Mouse (Mus musculus) left cerebral cortex, postnatal 10 days (tissue): ENCODE results near the gene Nudcd2. TPM values are rescaled to one million over a fixed set of nuclear protein-coding genes. Genes with fewer than 3 reads are reported as not detected.
"Not testable (repeated sequence)": the region's sequence is repeated elsewhere in the genome, so short reads cannot be mapped to it uniquely, and the experiment has no call there.

Experiments
- DNase-seq, 2 experiments: peaks; one replicate each; pipeline ENCODE4 v3.0.0; 2021 to 2022; ENCODE audit warnings: low spot score in 2 of 2, mixed read lengths in 1 of 2; ENCODE audit errors: extremely low spot score in 1 of 2
- intact Hi-C: fragments of 180-260 bp; cut with DNase I; formaldehyde crosslinking; loops from one replicate; pipeline ENCODE4 v1.15.1; 2025
- total RNA-seq, 2 experiments: library from RNA; stranded (reverse); gene quantifications; 2 replicates each; pipeline ENCODE4 v1.2.3; 2021

Nudcd2 gene
- total RNA-seq = 10 to 100 TPM; 18.3 to 23.7 TPM

GRCm38 (mm10) chr11:40733339-40734174 is at the start of gene Nudcd2, which contains the start of gene Hmmr:
Gene Nudcd2 (plus strand): TSS chr11:40733667.
Gene Hmmr (minus strand): TSS chr11:40733422.
- intact Hi-C loops = loop anchor here (5.0 kb wide), 1 partner anchor 41 kb away; no protein-coding TSS in a partner anchor
- peak; percentile 96 to 98 for DNase-seq

GRCm38 (mm10) chr11:40690444-40691127 is 42.9 kb upstream of the Nudcd2 start:
- intact Hi-C loops = loop anchor here (5.0 kb wide), 1 partner anchor 42 kb away; the partner anchor contains the start of genes Hmmr and Nudcd2
- no peak for DNase-seq

- intact Hi-C loops = loop anchor here (5.0 kb wide), 1 partner anchor 40 kb away; the partner anchor contains the start of genes Hmmr and Nudcd2
- peak in 1 of 2 experiments; percentile 54 for DNase-seq
These were observed 41.4 kb upstream of the Nudcd2 start for GRCm38 (mm10) chr11:40692101-40692509.

- intact Hi-C loops = loop anchor here (5.0 kb wide), 1 partner anchor 40 kb away; the partner anchor contains the start of genes Hmmr and Nudcd2
These were observed 40.7 kb upstream of the Nudcd2 start for GRCm38 (mm10) chr11:40692511-40693365.

GRCm38 (mm10) chr11:40693366-40693951 is 40.0 kb upstream of the Nudcd2 start:
- peak in 1 of 2 experiments; percentile 85 for DNase-seq
- intact Hi-C loops = loop anchor here (5.0 kb wide), 1 partner anchor 39 kb away; the partner anchor contains the start of genes Hmmr and Nudcd2

More at GRCm38 (mm10) chr11:40692511-40693365, 40.7 kb upstream of the Nudcd2 start:
- DNase-seq = peak; percentile 90 to 96

GRCm38 (mm10) chr11:40694311-40695087 is 39.0 kb upstream of the Nudcd2 start:
- intact Hi-C loops = loop anchor here (5.0 kb wide), 1 partner anchor 38 kb away; the partner anchor contains the start of genes Hmmr and Nudcd2
- peak; percentile 69 to 75 for DNase-seq

GRCm38 (mm10) chr11:40695103-40695502 is 38.4 kb upstream of the Nudcd2 start, which contains the start of gene Mat2b:
Gene Mat2b (minus strand): TSS chr11:40695203.
- intact Hi-C loops = no loop called here
- DNase-seq = no peak

- DNase-seq, intact Hi-C loops: not testable (repeated sequence)
These were observed 23.6 kb upstream of the Nudcd2 start for GRCm38 (mm10) chr11:40709899-40710298.

GRCm38 (mm10) chr11:40713858-40714257 is 19.6 kb upstream of the Nudcd2 start:
- intact Hi-C loops = no loop called here
- peak in 1 of 2 experiments; percentile 81 for DNase-seq

GRCm38 (mm10) chr11:40715524-40715923 is 17.9 kb upstream of the Nudcd2 start:
- intact Hi-C loops = no loop called here
- DNase-seq = peak in 1 of 2 experiments; percentile 28

GRCm38 (mm10) chr11:40718324-40718723 is 15.1 kb upstream of the Nudcd2 start:
- DNase-seq = no peak
- intact Hi-C loops = no loop called here

- DNase-seq = no peak
- intact Hi-C loops = loop anchor here (5.0 kb wide), 1 partner anchor 41 kb away; no protein-coding TSS in a partner anchor
These were observed 499 bp upstream of the Nudcd2 start for GRCm38 (mm10) chr11:40732997-40733338.

GRCm38 (mm10) chr11:40734251-40734752 is 835 bp downstream of the Nudcd2 start:
- DNase-seq = no peak
- intact Hi-C loops = loop anchor here (5.0 kb wide), 1 partner anchor 42 kb away; no protein-coding TSS in a partner anchor

GRCm38 (mm10) chr11:40737369-40737768 is 3.9 kb downstream of the Nudcd2 start:
- DNase-seq = no peak
- intact Hi-C loops = no loop called here

GRCm38 (mm10) chr11:40741605-40742262 is 8.3 kb downstream of the Nudcd2 start:
- intact Hi-C loops = no loop called here
- no peak for DNase-seq

- DNase-seq = no peak
- intact Hi-C loops = no loop called here
These were observed 10.9 kb downstream of the Nudcd2 start for GRCm38 (mm10) chr11:40744348-40744747.
